Mouse (Mus musculus) cerebellum, postnatal 4 days (tissue): Measurements from ENCODE around the gene Zfp993.
A peak's percentile ranks its signal among the peaks of the same experiment; 100 is the strongest.
"Not testable (repeated sequence)": the region's sequence is repeated elsewhere in the genome, so short reads cannot be mapped to it uniquely, and the experiment has no call there.

Experiments used
- DNase-seq, 2 experiments: peaks; one replicate each; pipeline ENCODE4 v3.0.0; 2022; ENCODE audit warnings: low spot score in 2 of 2, mixed read lengths in 1 of 2

The Zfp993 gene

GRCm38 (mm10) chr4:146610774-146611400, at the start of gene Zfp993:
Zfp993 (plus strand) TSS chr4:146610961.
- DNase-seq = not testable (repeated sequence)

- DNase-seq = not testable (repeated sequence)
Measured at GRCm38 (mm10) chr4:146579905-146580873, 30.6 kb upstream of the Zfp993 start.

GRCm38 (mm10) chr4:146603578-146604399, 7.0 kb upstream of the Zfp993 start:
- not testable (repeated sequence) for DNase-seq

GRCm38 (mm10) chr4:146644367-146644766, 33.6 kb downstream of the Zfp993 start:
- not testable (repeated sequence) for DNase-seq

- not testable (repeated sequence) for DNase-seq
Measured at GRCm38 (mm10) chr4:146649641-146650040, 38.9 kb downstream of the Zfp993 start.

GRCm38 (mm10) chr4:146650115-146650514, 39.4 kb downstream of the Zfp993 start:
- DNase-seq = peak in 1 of 2 experiments; percentile 4

GRCm38 (mm10) chr4:146650639-146651038, 39.9 kb downstream of the Zfp993 start:
- not testable (repeated sequence) for DNase-seq
